Mouse (Mus musculus) frontal cortex, postnatal 14 days (tissue): ENCODE results near the gene Gm49388.

ENCODE experiments used
- DNase-seq, 2 experiments: peaks; one replicate each; pipeline ENCODE4 v3.0.0; 2022; ENCODE audit warnings: low spot score in 2 of 2

Gene Gm49388

GRCm38 (mm10) chr7:127785308-127785707 lies at the start of gene Gm49388:
Gene Gm49388 (plus strand): TSS chr7:127785608.
- no peak for DNase-seq

GRCm38 (mm10) chr7:127744366-127745045 lies 40.9 kb upstream of the Gm49388 start, which contains the start of gene Fbxl19:
Gene Fbxl19 (plus strand): TSS chr7:127744543.
- peak; percentile 69 to 75 for DNase-seq

GRCm38 (mm10) chr7:127745251-127745651 lies 40.2 kb upstream of the Gm49388 start:
- DNase-seq = peak; percentile 89 to 95

- peak; percentile 93 to 99 for DNase-seq
Observed at GRCm38 (mm10) chr7:127745652-127746493, 39.5 kb upstream of the Gm49388 start.

GRCm38 (mm10) chr7:127746494-127747491 lies 38.6 kb upstream of the Gm49388 start:
- peak in 1 of 2 experiments; percentile 22 for DNase-seq

- peak in 1 of 2 experiments; percentile 10 for DNase-seq
Observed at GRCm38 (mm10) chr7:127747559-127748234, 37.7 kb upstream of the Gm49388 start.

GRCm38 (mm10) chr7:127748235-127748560 lies 37.2 kb upstream of the Gm49388 start:
- peak in 1 of 2 experiments; percentile 20 for DNase-seq

- peak; percentile 39 to 52 for DNase-seq
Observed at GRCm38 (mm10) chr7:127750131-127751127, 35.0 kb upstream of the Gm49388 start.

GRCm38 (mm10) chr7:127751619-127752018 lies 33.8 kb upstream of the Gm49388 start:
- no peak for DNase-seq

GRCm38 (mm10) chr7:127752069-127752468 lies 33.3 kb upstream of the Gm49388 start:
- DNase-seq = no peak

GRCm38 (mm10) chr7:127753158-127753557 lies 32.2 kb upstream of the Gm49388 start:
- DNase-seq = no peak

- DNase-seq = no peak
Observed at GRCm38 (mm10) chr7:127753741-127754140, 31.7 kb upstream of the Gm49388 start.

- DNase-seq = no peak
Observed at GRCm38 (mm10) chr7:127759716-127760115, 25.7 kb upstream of the Gm49388 start.

- DNase-seq = no peak
Observed at GRCm38 (mm10) chr7:127760478-127760877, 24.9 kb upstream of the Gm49388 start.

GRCm38 (mm10) chr7:127761026-127761425 lies 24.4 kb upstream of the Gm49388 start:
- DNase-seq = peak in 1 of 2 experiments; percentile 49

- no peak for DNase-seq
Observed at GRCm38 (mm10) chr7:127763642-127764041, 21.8 kb upstream of the Gm49388 start.

- DNase-seq = no peak
Observed at GRCm38 (mm10) chr7:127765756-127766155, 19.7 kb upstream of the Gm49388 start.

- DNase-seq = no peak
Observed at GRCm38 (mm10) chr7:127766851-127767609, 18.4 kb upstream of the Gm49388 start.
